Mouse (Mus musculus) intestine, embryonic 15.5 days (tissue): ENCODE data around the gene Gm21976. TPM values are rescaled to one million over a fixed set of nuclear protein-coding genes. Genes with fewer than 3 reads are reported as not detected.

Experiments
- ATAC-seq: fragments of 200-750 bp; cut with Nextera tagmentation; 2 replicates; pipeline ENCODE4 v1.8.0; 2017; ENCODE audit warnings: moderate TSS enrichment, moderate library complexity
- H3K27ac ChIP-seq: fragments of 300-500 bp; sonication (generic); 2 replicates; pipeline ENCODE4 v1.5.1; 2015; ENCODE audit warnings: mild to moderate bottlenecking, inconsistent platforms
- H3K27me3 ChIP-seq: fragments of 300-500 bp; sonication (generic); replicated peaks from 2 replicates; pipeline ENCODE4 v1.6.1; 2015; ENCODE audit warnings: inconsistent platforms
- H3K36me3 ChIP-seq: fragments of 300-500 bp; sonication (generic); 2 replicates; pipeline ENCODE4 v1.6.1; 2015; ENCODE audit warnings: inconsistent platforms
- H3K4me1 ChIP-seq: fragments of 300-500 bp; sonication (generic); replicated peaks from 2 replicates; pipeline ENCODE4 v1.6.1; 2015; ENCODE audit warnings: inconsistent platforms
- H3K4me2 ChIP-seq: fragments of 300-500 bp; sonication (generic); replicated peaks from 2 replicates; pipeline ENCODE4 v1.6.1; 2015; ENCODE audit warnings: mild to moderate bottlenecking, inconsistent platforms
- H3K4me3 ChIP-seq: fragments of 300-500 bp; sonication (generic); replicated peaks from 2 replicates; pipeline ENCODE4 v1.5.1; 2015; ENCODE audit warnings: inconsistent platforms
- H3K9ac ChIP-seq: fragments of 300-500 bp; sonication (generic); 2 replicates; pipeline ENCODE4 v1.6.1; 2015; ENCODE audit warnings: inconsistent platforms
- H3K9me3 ChIP-seq: fragments of 300-500 bp; sonication (generic); 2 replicates; pipeline ENCODE4 v1.6.1; 2016; ENCODE audit warnings: inconsistent platforms
- WGBS: fragments of 180-500 bp; shearing (Covaris S2); methylation state at CpG from one replicate; pipeline ENCODE4 v1.1.7; 2015; 5-methylcytosine and 5-hydroxymethylcytosine counted together
- polyA plus RNA-seq: library from polyadenylated mRNA; unstranded; fragments of >200 nt; fragmentation: Nextera tagmentation; extraction: Ambion mirVana; gene quantifications from 2 replicates; pipeline ENCODE4 v1.2.1, GENCODE M21; 2015

Gene Gm21976
- polyA plus RNA-seq, result not detected in 2 replicates

GRCm38 (mm10) chr13:98279686-98280085 is at the start of gene Gm21976:
TSS of gene Gm21976 (plus strand) at chr13:98279887.
- WGBS, result 83% methylated on average over 5 of the region's 5 CpGs
- no peak within 1 kb of the TSS for H3K9ac ChIP-seq
- no peak within 1 kb of the TSS for H3K4me2 ChIP-seq
- H3K36me3 ChIP-seq, result no peaks in the 10 kb centered on the region
- H3K9me3 ChIP-seq, result no peaks in the 10 kb centered on the region
- H3K27ac ChIP-seq, result no peak within 1 kb of the TSS
- H3K4me3 ChIP-seq, result no peak within 1 kb of the TSS
- ATAC-seq, result no peak
- H3K27me3 ChIP-seq, result no peaks in the 10 kb centered on the region
- H3K4me1 ChIP-seq, result no peaks in the 10 kb centered on the region

GRCm38 (mm10) chr13:98230511-98230910 is 49.2 kb upstream of the Gm21976 start:
- no peaks in the 10 kb centered on the region for H3K27me3 ChIP-seq
- H3K9ac ChIP-seq, result no peak overlapping the region
- no peak overlapping the region for H3K27ac ChIP-seq
- no peaks in the 10 kb centered on the region for H3K4me1 ChIP-seq
- H3K36me3 ChIP-seq, result no peaks in the 10 kb centered on the region
- H3K4me3 ChIP-seq, result no peak overlapping the region
- no peak overlapping the region for H3K4me2 ChIP-seq
- ATAC-seq, result no peak
- no peaks in the 10 kb centered on the region for H3K9me3 ChIP-seq
- 83% methylated on average over 1 of the region's 1 CpGs for WGBS

- H3K9ac ChIP-seq, result no peak overlapping the region
- H3K27me3 ChIP-seq, result no peaks in the 10 kb centered on the region
- WGBS, result 51% methylated on average over 6 of the region's 6 CpGs
Measured at GRCm38 (mm10) chr13:98235451-98235850, 44.2 kb upstream of the Gm21976 start.

GRCm38 (mm10) chr13:98239978-98240641 is 39.6 kb upstream of the Gm21976 start:
- Histone ChIP-seq H3K9me3 (no peaks in the 10 kb centered on the region), H3K27me3 (no peaks in the 10 kb centered on the region), H3K9ac (no peak overlapping the region), H3K27ac (no peak overlapping the region), H3K4me2 (no peak overlapping the region), H3K4me3 (no peak overlapping the region), H3K36me3 (no peaks in the 10 kb centered on the region), H3K4me1 (no peaks in the 10 kb centered on the region)
- WGBS, result 16% methylated on average over 12 of the region's 12 CpGs
- ATAC-seq, result no peak

More at GRCm38 (mm10) chr13:98235451-98235850, 44.2 kb upstream of the Gm21976 start:
- no peak overlapping the region for H3K4me2 ChIP-seq
- H3K27ac ChIP-seq, result no peak overlapping the region
- H3K4me1 ChIP-seq, result no peaks in the 10 kb centered on the region
- no peaks in the 10 kb centered on the region for H3K36me3 ChIP-seq
- no peaks in the 10 kb centered on the region for H3K9me3 ChIP-seq
- no peak overlapping the region for H3K4me3 ChIP-seq
- ATAC-seq, result no peak

DNA sequence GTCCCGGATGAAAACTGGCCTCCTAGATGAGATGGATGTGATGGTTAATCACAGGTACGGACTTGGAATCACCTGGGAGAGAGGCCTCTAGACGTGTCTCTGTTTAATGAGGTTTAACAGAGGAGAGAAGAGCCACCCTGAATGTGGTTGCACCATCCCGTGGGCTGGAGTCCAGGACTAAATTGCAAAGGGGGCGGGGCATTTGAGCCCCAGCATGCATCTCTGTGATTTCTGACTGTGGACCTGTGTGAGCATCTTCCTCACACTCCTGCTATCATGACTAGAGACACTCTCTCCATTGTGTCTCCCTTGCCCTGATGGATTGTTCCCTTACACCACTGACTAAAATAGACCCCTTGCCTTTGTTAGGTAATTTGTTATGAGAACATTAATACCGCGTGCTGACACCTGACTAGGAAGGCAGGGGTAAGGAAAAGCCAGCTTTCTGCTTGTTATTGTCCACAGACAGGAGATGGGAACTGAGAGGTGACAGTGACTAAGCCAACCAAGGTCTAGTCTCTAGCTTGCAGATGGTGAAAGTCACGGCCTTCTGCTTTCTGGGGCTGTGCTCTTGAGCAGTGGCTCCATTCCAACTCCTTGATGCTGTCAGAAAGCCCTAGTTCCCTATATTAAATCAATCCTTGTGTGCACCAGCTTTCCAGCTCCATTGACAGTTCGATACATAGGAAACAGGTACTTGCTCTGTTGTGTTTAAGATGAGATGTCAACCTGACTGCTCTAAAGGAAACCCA is 38.0 kb upstream of the Gm21976 start:
- Histone ChIP-seq H3K9me3 (no peaks in the 10 kb centered on the region), H3K4me1 (no peaks in the 10 kb centered on the region), H3K4me2 (no peak overlapping the region), H3K27ac (no peak overlapping the region), H3K27me3 (no peaks in the 10 kb centered on the region), H3K36me3 (no peaks in the 10 kb centered on the region), H3K4me3 (no peak overlapping the region), H3K9ac (no peak overlapping the region)
- no peak for ATAC-seq
- 71% methylated on average over 9 of the region's 9 CpGs for WGBS

DNA sequence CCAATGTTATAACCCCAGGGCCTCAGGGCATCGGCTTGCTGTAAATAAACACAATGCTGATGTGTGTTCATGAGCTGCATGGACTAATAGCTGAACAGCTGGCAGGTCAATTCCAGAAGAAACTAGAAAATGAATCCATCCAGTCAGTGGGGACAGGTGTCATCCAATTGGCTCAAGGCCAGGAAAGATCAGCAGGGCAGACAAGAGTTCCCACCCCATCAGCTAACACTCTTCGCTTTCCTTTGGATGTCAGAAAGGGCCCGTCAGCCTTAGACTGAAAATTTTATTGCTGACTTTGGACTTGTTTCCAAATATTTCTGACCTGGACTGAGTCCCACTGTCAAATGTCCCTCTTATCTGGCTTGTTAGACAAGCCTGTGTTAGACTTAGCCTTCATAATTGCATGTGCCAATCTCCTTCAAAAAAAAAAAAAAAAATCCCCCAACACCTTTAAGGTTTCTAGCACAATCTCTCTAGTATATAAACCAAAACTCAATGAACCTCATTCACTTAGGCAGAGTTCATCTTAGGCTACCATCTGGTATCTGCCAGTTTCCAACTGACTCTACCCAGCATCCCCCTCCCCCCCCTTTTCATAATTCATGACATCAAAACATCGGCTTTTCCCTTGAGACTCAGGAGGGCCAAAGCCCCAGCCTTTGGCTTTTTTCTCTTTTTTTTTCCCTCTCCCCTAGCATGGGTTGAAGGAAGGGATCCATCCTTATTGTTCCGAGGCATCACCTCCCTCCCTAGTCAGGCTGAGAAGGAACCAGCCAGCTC is 34.9 kb upstream of the Gm21976 start:
- WGBS, result 73% methylated on average over 5 of the region's 5 CpGs
- Histone ChIP-seq H3K27ac (no peak overlapping the region), H3K36me3 (peaks cover 12% of the 10 kb centered on the region), H3K9ac (no peak overlapping the region), H3K4me1 (no peaks in the 10 kb centered on the region), H3K27me3 (no peaks in the 10 kb centered on the region), H3K9me3 (no peaks in the 10 kb centered on the region), H3K4me3 (no peak overlapping the region), H3K4me2 (no peak overlapping the region)
- no peak for ATAC-seq

DNA sequence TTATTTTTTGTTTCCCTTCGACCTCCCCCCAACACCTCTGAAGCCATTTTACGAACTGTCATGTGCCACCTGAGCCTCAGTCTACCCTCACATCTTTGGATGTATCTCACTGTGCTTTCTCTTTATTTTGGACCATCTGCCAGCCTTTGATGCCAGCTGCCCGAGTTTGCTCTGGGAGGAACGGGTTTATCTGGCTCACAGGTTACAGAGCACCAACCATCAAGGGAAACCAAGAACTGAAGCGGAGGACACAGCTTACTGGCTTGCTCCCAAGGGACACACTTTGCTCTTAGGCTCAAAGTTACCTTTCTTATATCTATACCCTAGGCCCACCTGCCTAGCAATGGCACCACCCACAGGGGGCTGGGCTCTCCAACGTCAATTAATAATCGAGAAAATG is 34.3 kb upstream of the Gm21976 start:
- no peaks in the 10 kb centered on the region for H3K4me1 ChIP-seq
- WGBS, result 73% methylated on average over 7 of the region's 7 CpGs
- ATAC-seq, result no peak

DNA sequence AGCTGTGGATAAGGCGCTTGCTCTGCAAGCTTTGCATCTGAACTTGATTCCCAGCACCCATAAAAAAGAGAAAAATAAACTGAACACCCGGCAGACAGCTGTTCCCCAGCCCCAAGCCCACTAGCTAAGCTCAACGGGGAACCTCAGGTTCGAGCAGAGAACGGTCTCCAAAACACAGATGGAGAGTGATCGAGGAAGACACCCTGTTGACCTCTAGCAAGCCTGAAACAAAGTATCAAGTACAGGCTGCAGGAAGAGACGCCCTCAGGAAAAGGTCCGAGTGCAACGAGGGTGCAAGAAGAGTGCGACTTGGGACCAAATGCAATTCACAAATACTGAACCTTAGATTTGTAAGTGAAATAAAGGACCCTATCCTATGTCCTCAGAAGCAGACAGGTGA is 30.1 kb upstream of the Gm21976 start:
- Histone ChIP-seq H3K27ac (no peak overlapping the region), H3K9ac (no peak overlapping the region), H3K4me3 (no peak overlapping the region), H3K4me1 (no peaks in the 10 kb centered on the region), H3K27me3 (no peaks in the 10 kb centered on the region), H3K9me3 (no peaks in the 10 kb centered on the region), H3K36me3 (peaks cover 35% of the 10 kb centered on the region), H3K4me2 (no peak overlapping the region)
- 87% methylated on average over 10 of the region's 10 CpGs for WGBS
- ATAC-seq, result no peak

More for the DNA sequence above, 34.3 kb upstream of the Gm21976 start:
- Histone ChIP-seq H3K9ac (no peak overlapping the region), H3K9me3 (no peaks in the 10 kb centered on the region), H3K27ac (no peak overlapping the region), H3K36me3 (peaks cover 18% of the 10 kb centered on the region), H3K4me2 (no peak overlapping the region), H3K4me3 (no peak overlapping the region), H3K27me3 (no peaks in the 10 kb centered on the region)

- no peak overlapping the region for H3K27ac ChIP-seq
- no peak overlapping the region for H3K4me2 ChIP-seq
- no peaks in the 10 kb centered on the region for H3K4me1 ChIP-seq
- H3K4me3 ChIP-seq, result no peak overlapping the region
- H3K9ac ChIP-seq, result no peak overlapping the region
- ATAC-seq, result no peak
- no peaks in the 10 kb centered on the region for H3K27me3 ChIP-seq
- peaks cover 35% of the 10 kb centered on the region for H3K36me3 ChIP-seq
- H3K9me3 ChIP-seq, result no peaks in the 10 kb centered on the region
- 72% methylated on average over 9 of the region's 9 CpGs for WGBS
Measured at GRCm38 (mm10) chr13:98254921-98255320, 24.8 kb upstream of the Gm21976 start.

DNA sequence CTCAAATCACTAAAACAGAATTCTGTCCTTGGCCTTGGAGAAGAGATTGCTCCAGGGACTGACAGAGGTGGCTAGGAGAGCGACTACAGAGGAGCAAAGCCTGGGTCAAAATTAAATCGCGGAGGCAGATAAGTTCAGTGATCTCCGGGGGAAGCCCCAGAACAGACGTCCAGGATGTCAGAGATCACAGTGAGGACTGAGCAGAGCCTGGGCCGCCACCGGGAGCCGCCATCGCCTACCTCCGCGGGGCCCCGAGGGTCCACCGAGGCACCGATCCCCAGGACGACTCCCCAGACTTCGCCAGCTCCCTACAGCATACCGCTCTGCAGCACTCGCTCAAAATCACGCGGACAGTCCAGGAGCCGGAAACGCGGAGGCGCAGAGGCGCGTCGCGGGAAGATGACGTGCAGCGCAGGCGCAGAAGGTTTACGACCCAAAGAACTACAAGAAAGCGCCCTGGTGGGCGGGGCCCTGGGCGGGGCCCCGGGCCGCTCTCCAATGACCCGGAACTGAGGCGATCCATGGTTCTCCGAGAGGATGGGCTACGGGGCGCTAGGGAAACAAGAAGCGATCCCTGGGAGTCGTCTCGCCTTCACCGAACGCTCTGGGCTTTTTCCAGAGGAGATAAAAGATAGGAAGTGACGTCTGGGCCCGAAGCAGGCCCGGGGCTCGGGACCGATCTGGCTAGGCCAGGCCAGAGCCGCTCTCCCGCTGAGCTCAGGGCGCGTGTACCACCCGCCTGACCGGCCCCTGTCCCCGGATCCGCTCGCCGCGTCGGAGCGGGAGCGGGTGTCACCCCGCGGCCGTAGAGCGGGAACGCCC is 16.8 kb upstream of the Gm21976 start, which contains the start of the genes Utp15 and Ankra2:
Gene Utp15 (minus strand): TSS at position 406 of the 822 bp plus-strand sequence.
Gene Ankra2 (plus strand): TSS at position 439 of the 822 bp plus-strand sequence.
- no peaks in the 10 kb centered on the region for H3K27me3 ChIP-seq
- peak within 1 kb of the TSS; percentile 90 for H3K9ac ChIP-seq
- H3K36me3 ChIP-seq, result no peaks in the 10 kb centered on the region; the same call in 1 of the 2 replicates
- peak within 1 kb of the TSS; percentile 84 for H3K4me3 ChIP-seq
- H3K4me2 ChIP-seq, result peak within 1 kb of the TSS; percentile 64
- under 1% methylated on average over 71 of the region's 71 CpGs for WGBS
- H3K4me1 ChIP-seq, result peaks cover 10% of the 10 kb centered on the region
- H3K9me3 ChIP-seq, result no peaks in the 10 kb centered on the region
- peak within 1 kb of the TSS; percentile 95 for H3K27ac ChIP-seq
- peak; percentile 100 for ATAC-seq

DNA sequence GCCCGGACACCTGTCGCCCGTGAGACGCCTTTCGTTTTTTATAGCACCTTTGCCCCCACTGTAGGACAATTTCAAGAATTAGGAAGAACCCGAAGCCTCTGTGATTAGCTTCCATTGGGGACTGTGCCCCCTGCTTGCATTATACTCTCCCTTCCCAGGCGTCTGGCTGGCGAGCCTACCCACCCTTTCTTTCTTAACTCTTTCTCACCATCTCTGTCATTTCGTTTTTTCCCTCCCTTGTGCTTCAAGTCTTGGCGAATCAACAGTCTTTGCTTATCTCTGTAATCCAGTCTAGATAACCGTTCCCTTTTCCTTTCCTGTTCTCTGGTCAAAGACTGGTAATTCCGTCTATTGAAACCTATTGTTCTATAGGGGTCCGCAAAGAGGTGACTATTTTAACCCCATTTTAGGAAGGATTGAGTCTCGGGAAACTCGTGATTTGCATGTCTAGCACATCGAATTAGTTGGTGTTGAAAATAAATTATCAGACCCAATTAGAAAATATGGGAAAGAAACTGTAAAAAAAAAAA is 16.2 kb upstream of the Gm21976 start:
- Histone ChIP-seq H3K36me3 (no peaks in the 10 kb centered on the region), H3K4me1 (peaks cover 10% of the 10 kb centered on the region), H3K4me3 (peak overlapping the region; percentile 84), H3K4me2 (peak overlapping the region; percentile 63), H3K27ac (peak overlapping the region; percentile 95), H3K9ac (peak overlapping the region; percentile 76), H3K27me3 (no peaks in the 10 kb centered on the region), H3K9me3 (no peaks in the 10 kb centered on the region)
- peak; percentile 27; the same call in 1 of the 2 replicates for ATAC-seq
- 1% methylated on average over 16 of the region's 16 CpGs for WGBS
